Mouse (Mus musculus): ENCODE data around the gene Srxn1.

The Srxn1 gene

DNA sequence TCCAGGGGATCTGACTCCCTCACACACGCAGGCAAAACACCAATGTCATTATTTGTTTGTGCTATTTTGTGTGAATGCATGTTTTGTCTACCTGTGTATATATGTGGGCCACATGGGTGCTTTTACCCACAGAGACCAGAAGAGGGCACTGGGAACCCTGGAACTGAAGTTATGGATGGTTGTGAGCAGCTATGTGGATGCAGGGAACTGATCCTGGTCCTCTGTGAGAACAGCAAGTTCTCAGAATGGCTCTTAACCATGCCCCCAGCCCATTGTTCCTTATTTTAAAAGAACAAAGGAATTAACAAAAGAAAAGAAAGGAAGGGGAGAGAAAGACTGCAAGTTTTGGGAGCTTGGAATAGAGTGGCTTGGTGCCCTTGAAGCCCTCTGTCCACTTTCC lies 54.2 kb downstream of the Srxn1 start:
- no peak for DNase-seq (ENCODE audit: low spot score)
